Mouse (Mus musculus) ES-CJ7 (cell line): Measurements from ENCODE around the gene Brd1.
"Not testable (repeated sequence)": the region's sequence is repeated elsewhere in the genome, so short reads cannot be mapped to it uniquely, and the experiment has no call there.

Experiments
- DNase-seq: peaks from one replicate; pipeline ENCODE4 v3.0.0; 2011; ENCODE audit warnings: low read depth, low spot score

Brd1 gene

DNA sequence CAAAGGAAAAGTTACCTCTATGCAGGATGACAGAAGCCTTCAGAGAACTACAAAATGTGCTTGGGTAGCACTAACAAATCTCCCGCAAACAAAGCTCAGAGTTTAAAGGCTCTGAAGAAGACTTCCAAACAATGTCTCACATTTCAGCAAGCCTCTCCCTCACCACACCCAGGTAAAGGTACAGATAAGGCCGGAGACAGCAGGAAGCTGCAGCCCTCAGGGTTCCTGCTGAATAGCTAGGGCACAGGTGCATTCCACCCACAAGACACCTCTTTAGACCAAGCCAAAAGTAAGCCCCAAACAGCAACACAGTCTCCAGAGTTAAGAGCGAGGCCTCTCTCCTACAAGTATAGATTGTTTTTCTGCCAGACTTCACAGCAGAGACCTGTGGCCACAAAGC lies 3.3 kb downstream of the Brd1 start:
- no peak for DNase-seq

GRCm38 (mm10) chr15:88727204-88727603 lies 6.8 kb downstream of the Brd1 start:
- DNase-seq, result no peak

DNA sequence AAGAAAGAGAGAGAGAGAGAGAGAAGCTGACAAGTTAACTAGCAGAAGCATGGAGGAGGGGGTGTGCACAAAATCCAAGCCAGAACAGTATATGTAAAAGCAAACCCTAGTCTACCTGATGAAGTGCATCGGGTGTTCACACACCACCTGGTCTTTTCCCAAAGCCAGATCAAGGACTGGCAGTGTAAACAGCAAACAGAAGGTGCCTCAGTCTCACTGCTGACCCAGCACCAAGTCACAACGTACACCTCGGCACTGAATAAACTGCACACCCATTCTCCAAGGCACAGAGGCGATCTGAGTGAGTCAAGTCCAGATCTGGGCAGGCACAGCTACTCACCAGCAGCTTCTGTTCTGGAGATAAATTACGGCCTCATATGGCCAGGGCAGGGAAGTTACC lies 9.0 kb downstream of the Brd1 start:
- no peak for DNase-seq

- no peak for DNase-seq
These were observed 9.7 kb downstream of the Brd1 start for GRCm38 (mm10) chr15:88724311-88724710.

- no peak for DNase-seq
These were observed 10.8 kb downstream of the Brd1 start for GRCm38 (mm10) chr15:88723205-88723604.

DNA sequence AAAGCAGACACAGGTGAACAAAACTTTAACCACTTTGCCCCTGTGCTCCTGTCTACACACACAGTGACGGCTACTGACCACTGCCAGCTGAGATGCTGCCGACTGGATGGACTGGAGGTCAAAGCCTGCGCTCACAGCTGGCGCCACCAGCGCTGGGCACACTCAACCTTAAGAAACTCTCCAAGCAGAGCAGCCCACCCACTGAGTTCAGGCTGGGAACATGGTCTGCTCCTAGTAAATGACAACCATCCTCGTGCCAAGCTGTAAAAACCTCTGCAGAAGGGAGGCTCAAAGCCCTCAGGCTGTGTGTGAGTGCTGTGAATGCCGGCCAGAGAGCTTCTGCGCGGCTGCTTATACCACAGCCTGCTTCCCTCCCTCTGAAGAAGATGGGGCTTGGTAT lies 16.8 kb downstream of the Brd1 start:
- no peak for DNase-seq

GRCm38 (mm10) chr15:88716350-88716749 lies 17.7 kb downstream of the Brd1 start:
- DNase-seq, result peak; percentile 66

DNA sequence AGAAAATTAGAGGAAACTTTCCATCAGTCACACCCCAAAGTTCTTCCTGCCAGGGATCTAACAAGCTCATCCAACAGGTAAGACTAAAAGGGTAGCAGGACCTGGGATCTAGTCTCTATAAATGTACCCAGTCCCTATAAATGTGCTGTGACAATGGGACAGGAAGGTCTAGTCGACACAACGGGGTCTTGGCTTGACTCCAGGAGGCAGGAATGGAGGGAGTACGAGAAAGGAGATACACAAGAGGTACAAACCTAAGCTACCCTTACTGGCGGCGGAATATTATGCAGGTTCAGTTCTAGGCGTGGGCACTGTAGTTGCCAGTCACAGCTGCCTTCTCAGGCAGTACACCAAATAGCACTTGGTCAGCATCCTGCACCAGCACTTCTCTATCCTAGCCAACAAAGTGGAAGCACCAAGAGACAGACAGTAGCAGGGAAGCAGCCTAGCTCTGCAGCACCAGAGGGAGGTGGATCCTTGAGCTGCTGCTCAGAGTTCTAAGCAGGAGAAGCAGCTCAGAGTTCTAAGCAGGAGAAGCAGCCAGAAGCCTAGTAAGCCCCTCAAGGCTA lies 19.9 kb downstream of the Brd1 start:
- no peak for DNase-seq

GRCm38 (mm10) chr15:88712501-88712900 lies 21.5 kb downstream of the Brd1 start:
- no peak for DNase-seq

DNA sequence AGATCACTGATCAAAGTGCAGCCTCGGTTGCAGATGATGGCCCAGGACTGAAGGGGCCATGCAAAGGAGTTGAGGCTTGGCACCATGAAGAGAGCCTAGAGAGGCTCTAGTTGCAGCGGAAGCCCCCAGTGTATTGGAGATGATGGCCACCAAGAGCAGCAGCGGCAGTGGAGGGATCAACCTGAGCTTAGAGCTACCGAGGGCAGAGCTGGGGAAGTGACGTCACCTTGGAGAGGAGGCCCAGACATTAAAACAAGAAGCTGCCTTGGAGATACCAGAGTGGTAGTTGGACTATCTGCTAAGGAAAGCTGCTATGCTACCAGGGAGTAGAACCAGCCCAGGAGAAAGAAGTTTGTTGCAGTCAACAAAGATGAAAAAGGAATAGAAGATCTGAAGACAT lies 24.2 kb downstream of the Brd1 start:
- DNase-seq, result peak; percentile 56

DNA sequence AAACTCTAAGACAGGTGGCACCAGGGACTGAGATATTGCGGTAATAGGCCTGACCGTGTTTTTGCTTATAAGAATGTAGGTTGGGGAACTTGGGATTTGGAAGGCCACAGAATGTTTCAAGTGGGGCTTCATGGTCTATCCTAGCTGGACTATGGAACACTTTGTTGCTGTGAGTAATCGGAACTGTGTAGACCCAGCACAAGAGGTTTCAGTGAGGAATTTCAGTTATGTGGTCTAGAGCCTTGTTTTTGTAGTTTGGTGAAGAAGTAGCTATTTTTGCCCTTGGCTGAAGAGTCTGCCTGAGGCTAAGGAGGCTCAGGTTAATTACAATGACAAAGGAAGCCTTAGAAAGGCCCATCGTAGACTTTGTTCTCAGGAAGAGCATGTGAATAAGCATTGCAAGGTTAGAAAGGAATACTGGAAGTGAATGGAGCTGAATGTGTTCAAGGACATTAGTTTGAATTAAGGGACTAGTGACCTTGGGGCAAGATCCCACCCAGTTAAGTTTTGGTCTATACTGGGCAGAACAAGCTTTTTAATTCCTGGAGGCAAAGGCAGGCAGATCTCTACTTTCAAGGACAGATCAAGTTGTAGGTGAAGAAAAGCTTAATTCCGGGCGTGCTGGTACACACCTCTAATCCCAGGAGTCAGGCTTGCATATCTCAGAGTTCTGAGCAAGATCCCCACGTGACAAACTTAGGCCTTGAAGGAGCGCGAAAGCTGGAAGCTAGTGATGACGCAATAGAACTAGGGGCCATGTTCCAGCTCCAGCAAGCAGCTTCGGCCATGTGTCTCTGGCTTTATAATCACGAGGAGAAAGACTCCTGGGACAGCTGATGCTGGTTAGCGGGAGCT lies 25.1 kb downstream of the Brd1 start:
- DNase-seq, result peak; percentile 99

DNA sequence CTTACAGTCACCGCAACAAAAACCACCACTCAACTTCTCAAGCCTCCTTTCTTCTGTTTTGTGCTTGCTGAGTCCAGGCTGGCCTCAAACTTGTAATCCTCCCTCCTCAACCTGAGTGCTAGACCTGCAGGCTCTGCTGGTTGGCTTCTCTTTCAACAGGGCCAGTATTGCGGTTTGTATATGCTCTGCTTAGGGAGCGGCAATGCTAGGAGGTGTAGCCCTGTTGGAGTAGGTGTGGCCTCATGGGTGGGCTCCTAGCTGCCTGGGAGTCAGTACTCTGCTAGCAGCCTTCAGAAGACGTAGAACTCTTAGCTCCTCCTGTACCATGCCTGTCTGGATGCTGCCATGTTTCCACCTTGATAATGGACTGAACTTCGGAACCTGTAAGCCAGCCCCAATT lies 25.8 kb downstream of the Brd1 start:
- DNase-seq, result peak; percentile 96

DNA sequence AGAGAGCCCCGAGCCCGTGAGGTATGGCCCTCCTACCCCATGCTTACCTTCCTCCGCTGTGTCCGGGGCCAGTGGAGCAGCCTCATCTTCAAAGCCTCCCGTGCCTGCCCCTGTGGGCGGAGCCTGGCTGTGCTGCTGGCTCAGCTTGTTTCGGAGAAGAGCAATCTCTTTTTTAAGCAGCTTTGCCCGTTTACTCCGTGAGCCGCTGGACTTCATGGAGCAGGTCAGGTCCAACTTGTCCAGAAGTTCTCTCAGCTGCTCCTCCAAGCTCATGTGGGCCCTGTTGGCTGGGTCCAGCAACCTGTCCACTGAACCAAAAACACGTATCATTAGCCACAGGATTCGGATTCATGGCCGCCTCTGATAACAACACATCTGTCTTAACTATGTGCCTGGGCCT lies 27.0 kb downstream of the Brd1 start:
- DNase-seq, result not testable (repeated sequence)

DNA sequence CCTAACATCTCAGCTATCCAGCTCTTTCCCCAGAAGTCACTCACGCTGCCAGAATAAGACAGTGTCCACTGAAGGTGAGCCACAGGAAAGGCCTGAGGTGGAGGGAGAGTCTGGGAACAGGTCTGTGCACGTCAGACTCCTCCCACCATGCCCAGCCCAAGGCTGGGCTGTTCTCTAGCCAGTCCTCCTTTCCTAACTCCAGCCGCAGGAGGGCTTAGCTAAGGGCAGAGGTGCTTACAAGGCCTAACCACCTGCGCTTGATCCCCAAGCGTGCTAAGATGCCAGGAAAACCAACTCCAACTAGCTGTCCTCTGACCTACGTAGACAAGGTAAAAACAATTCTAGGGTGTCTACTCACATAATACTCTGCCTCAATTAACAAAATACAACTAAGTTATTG lies 27.7 kb downstream of the Brd1 start:
- peak; percentile 55 for DNase-seq

DNA sequence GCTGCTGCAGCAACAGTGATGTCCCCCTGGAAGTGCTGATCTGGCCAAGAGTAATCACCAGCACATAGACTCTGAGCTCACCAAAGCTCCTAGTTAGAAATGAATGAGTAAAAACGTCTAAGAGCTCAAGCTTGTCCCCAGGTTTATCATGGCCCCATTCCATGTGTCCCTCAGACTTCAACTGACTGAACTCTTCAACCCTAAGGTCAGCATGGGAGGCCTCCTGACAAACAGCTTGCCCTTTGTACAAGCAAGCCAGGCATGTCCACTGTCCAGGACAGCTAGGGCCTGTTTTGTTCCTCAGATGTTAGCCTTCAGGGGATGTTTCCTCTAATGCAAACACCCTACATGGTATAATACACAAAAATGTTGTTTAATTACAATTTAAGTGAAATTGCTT lies 29.7 kb downstream of the Brd1 start:
- DNase-seq, result no peak

- no peak for DNase-seq
These were observed 31.5 kb downstream of the Brd1 start for GRCm38 (mm10) chr15:88702501-88702900.

DNA sequence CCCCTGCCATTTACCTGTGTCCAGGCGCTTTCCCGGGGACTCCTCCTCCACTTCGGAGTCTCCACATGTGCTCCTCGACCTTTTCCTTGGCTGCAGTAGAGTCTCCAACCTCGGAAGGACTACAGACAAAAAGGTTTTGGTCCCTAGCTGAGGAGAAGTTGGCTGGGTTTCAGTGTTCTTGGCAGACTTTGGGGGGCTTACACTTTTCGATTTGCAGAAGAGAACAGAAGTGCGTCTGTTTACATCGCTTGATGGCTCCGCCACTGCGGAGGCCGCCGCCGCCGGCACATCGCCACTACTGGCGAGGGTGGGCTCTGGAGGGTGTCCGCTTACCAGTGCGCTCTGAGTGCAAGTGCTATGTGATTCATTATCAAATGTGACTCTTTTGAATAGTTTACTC lies 33.3 kb downstream of the Brd1 start:
- no peak for DNase-seq

- DNase-seq, result peak; percentile 61
These were observed 34.5 kb downstream of the Brd1 start for GRCm38 (mm10) chr15:88699508-88699907.

DNA sequence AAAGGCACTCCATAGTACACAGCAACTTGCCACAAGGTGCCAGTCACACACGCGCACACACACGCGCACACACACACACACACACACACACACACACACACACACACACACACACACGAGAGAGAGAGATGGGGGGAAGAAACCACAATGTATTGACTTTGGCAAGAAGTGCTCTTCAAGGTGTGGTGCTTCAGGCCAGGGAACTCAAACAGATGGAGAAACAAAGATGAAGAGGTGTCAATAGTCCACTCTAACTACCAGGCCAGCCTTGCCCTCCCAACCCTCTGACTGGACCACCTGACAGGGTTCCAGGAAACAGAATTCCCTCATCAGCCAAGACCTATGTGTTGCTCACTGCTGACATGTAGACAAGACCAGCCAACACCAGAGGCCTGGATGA lies 36.4 kb downstream of the Brd1 start:
- no peak for DNase-seq

GRCm38 (mm10) chr15:88696055-88696454 lies 38.0 kb downstream of the Brd1 start:
- no peak for DNase-seq

GRCm38 (mm10) chr15:88694033-88694432 lies 40.0 kb downstream of the Brd1 start:
- no peak for DNase-seq

GRCm38 (mm10) chr15:88692720-88693119 lies 41.3 kb downstream of the Brd1 start:
- DNase-seq, result no peak

DNA sequence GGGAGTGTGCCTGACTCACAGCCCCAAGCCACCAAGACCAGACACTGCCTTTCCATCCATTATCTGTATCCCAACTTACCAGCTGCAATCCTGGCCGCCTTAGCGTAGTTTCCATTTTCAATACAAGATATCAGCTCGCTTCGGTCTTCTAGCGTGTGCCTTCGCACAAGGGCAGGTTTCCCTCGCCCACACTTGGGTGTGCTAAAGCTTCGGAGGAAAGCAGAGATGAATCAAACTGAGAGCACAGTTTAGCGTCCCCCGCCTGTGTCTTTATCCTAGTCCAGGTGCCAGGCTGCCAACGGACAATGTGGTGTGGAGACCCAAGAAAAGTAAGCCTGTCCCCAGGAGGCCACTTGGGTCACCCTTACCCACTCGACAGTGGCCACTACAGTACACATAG lies 42.9 kb downstream of the Brd1 start:
- DNase-seq, result no peak
